In genomic region chr2:118696451-118697308, GRCm38 (mm10) we compare ENCODE assay signal across 9 mouse cellular contexts. TPM values are rescaled to one million over a fixed set of nuclear protein-coding genes. Genes with fewer than 3 reads are reported as not detected.
DNase-seq lines count a peak whose midpoint lies in the region; ATAC-seq and TF ChIP-seq lines count a peak whose summit lies in the region.
"Had no signal": no experiment of that assay in that cellular context is flagged by ENCODE, and none has a peak within 500 bp of the region (broad histone marks: within the 10 kb centered on the region; RNA-seq: fewer than 3 reads in every experiment).

No protein-coding gene starts in this region.

- H3K4me2 ChIP-seq in liver, embryonic 15.5 days, result peak overlapping the region; percentile 27
- H3K4me2 ChIP-seq in neural tube, embryonic 15.5 days, result no peak overlapping the region
- H3K4me2 ChIP-seq: limb, embryonic 15.5 days had no signal

- TF ChIP-seq CTCF in ES-Bruce4 (IDR thresholded peaks at IDR 0.05; ENCODE audit: low read depth, low read length), result no peak

- no peak for TF ChIP-seq EP300 in ES-Bruce4 (IDR thresholded peaks at IDR 0.05; ENCODE audit: insufficient read depth, low read depth, low read length)

- ATAC-seq in liver, embryonic 15.5 days (ENCODE audit: insufficient read depth), result 0 out of 2 replicates have a peak, but pooled peaks have one; percentile 13
- no peak for ATAC-seq in neural tube, embryonic 15.5 days (ENCODE audit: low FRiP score)

- no peaks in the 10 kb centered on the region for H3K9me3 ChIP-seq in ES-Bruce4 (replicated peaks; ENCODE audit: control insufficient read depth, insufficient read depth, low read length, poor library complexity, severe bottlenecking)
- H3K9me3 ChIP-seq in liver, embryonic 15.5 days (replicated peaks), result no peaks in the 10 kb centered on the region
- no peaks in the 10 kb centered on the region for H3K9me3 ChIP-seq in neural tube, embryonic 15.5 days (replicated peaks)
- H3K9me3 ChIP-seq: limb, embryonic 15.5 days had no signal

- no peak overlapping the region for H3K27ac ChIP-seq in ES-Bruce4 (ENCODE audit: insufficient read depth, low read length)
- H3K27ac ChIP-seq in liver, embryonic 15.5 days (replicated peaks), result no peak overlapping the region
- no peak overlapping the region for H3K27ac ChIP-seq in neural tube, embryonic 15.5 days (replicated peaks)
- H3K27ac ChIP-seq: limb, embryonic 15.5 days had no signal

- no peak overlapping the region for H3K9ac ChIP-seq in ES-Bruce4 (ENCODE audit: low read depth, poor library complexity, severe bottlenecking)
- no peak overlapping the region for H3K9ac ChIP-seq in liver, embryonic 15.5 days
- H3K9ac ChIP-seq in neural tube, embryonic 15.5 days (replicated peaks), result no peak overlapping the region
- H3K9ac ChIP-seq: limb, embryonic 15.5 days had no signal

- H3K4me3 ChIP-seq in ES-Bruce4 (ENCODE audit: low read depth, low read length), result peak overlapping the region; percentile 10; the same call in 1 of the 2 replicates
- H3K4me3 ChIP-seq in liver, embryonic 15.5 days (replicated peaks), result no peak overlapping the region
- no peak overlapping the region for H3K4me3 ChIP-seq in neural tube, embryonic 15.5 days (replicated peaks)
- H3K4me3 ChIP-seq: limb, embryonic 15.5 days had no signal

- DNase-seq in cerebellum, adult 9-11 months, result peak; percentile 21
- no peak for DNase-seq in cerebellum, adult 9-10 months
- DNase-seq in kidney, postnatal 10 days, result peak; percentile 57
- DNase-seq in kidney, adult 9 months, result no peak
- no peak for DNase-seq in right cerebral cortex, adult 18-20 months

- no peak for TF ChIP-seq POLR2A in ES-Bruce4 (IDR thresholded peaks at IDR 0.05; ENCODE audit: insufficient read depth, low read length)

- no peaks in the 10 kb centered on the region for H3K4me1 ChIP-seq in ES-Bruce4 (ENCODE audit: control insufficient read depth, insufficient read depth, low read length)
- H3K4me1 ChIP-seq in liver, embryonic 15.5 days (replicated peaks), result peaks cover 24% of the 10 kb centered on the region
- peaks cover 34% of the 10 kb centered on the region for H3K4me1 ChIP-seq in neural tube, embryonic 15.5 days

- H3K36me3 ChIP-seq in ES-Bruce4 (ENCODE audit: control insufficient read depth, insufficient read depth, low read length, poor library complexity, severe bottlenecking), result no peaks in the 10 kb centered on the region
- no peaks in the 10 kb centered on the region for H3K36me3 ChIP-seq in liver, embryonic 15.5 days (replicated peaks)
- H3K36me3 ChIP-seq in neural tube, embryonic 15.5 days, result peaks cover 21% of the 10 kb centered on the region
- H3K36me3 ChIP-seq: limb, embryonic 15.5 days had no signal

- H3K27me3 ChIP-seq in ES-Bruce4 (ENCODE audit: control insufficient read depth, insufficient read depth, low read length, poor library complexity, severe bottlenecking), result peaks cover 13% of the 10 kb centered on the region
- H3K27me3 ChIP-seq in liver, embryonic 15.5 days, result peaks cover 70% of the 10 kb centered on the region
- peaks cover 74% of the 10 kb centered on the region for H3K27me3 ChIP-seq in neural tube, embryonic 15.5 days (replicated peaks)

- 42% methylated on average over 21 of the region's 21 CpGs for WGBS in liver, embryonic 15.5 days (ENCODE audit: insufficient replicate concordance)
- 52% methylated on average over 21 of the region's 21 CpGs for WGBS in neural tube, embryonic 15.5 days

RNA-seq across cellular contexts. Expression of gene Ankrd63, which starts 7.1 kb away (rescaled TPM):
- polyA plus RNA-seq in ES-Bruce4 (2011; ENCODE audit: insufficient read depth, insufficient read length, low read depth, missing spikeins), result not detected in 2 replicates
- 0.07 and 0.08 TPM in 2 replicates for polyA plus RNA-seq in liver, embryonic 15.5 days (2015; fragmentation: Nextera tagmentation; extraction: Ambion mirVana)
- not detected in 2 replicates for polyA plus RNA-seq in neural tube, embryonic 15.5 days (2015; fragmentation: Nextera tagmentation; extraction: Ambion mirVana)

RNA-seq across cellular contexts. Expression of gene Plcb2, which starts 31.6 kb away (rescaled TPM):
- polyA plus RNA-seq in ES-Bruce4 (2011; ENCODE audit: insufficient read depth, insufficient read length, low read depth, missing spikeins), result not detected in 2 replicates
- polyA plus RNA-seq in liver, embryonic 15.5 days (2015; fragmentation: Nextera tagmentation; extraction: Ambion mirVana), result 2.3 and 2.9 TPM in 2 replicates
- polyA plus RNA-seq in neural tube, embryonic 15.5 days (2015; fragmentation: Nextera tagmentation; extraction: Ambion mirVana), result 1.0 and 2.2 TPM in 2 replicates

RNA-seq across cellular contexts. Expression of gene Pak6, which starts 33.6 kb away (rescaled TPM):
- 2.1 and 2.3 TPM in 2 replicates for polyA plus RNA-seq in ES-Bruce4 (2011; ENCODE audit: insufficient read depth, insufficient read length, low read depth, missing spikeins)
- 0.30 and 0.45 TPM in 2 replicates for polyA plus RNA-seq in liver, embryonic 15.5 days (2015; fragmentation: Nextera tagmentation; extraction: Ambion mirVana)
- polyA plus RNA-seq in neural tube, embryonic 15.5 days (2015; fragmentation: Nextera tagmentation; extraction: Ambion mirVana), result 40.2 and 42.4 TPM in 2 replicates

RNA-seq across cellular contexts. Expression of gene Inafm2, which starts 48.9 kb away (rescaled TPM):
- 3.6 and 3.8 TPM in 2 replicates for polyA plus RNA-seq in ES-Bruce4 (2011; ENCODE audit: insufficient read depth, insufficient read length, low read depth, missing spikeins)
- polyA plus RNA-seq in liver, embryonic 15.5 days (2015; fragmentation: Nextera tagmentation; extraction: Ambion mirVana), result 12.3 and 12.6 TPM in 2 replicates
- 22.0 and 23.5 TPM in 2 replicates for polyA plus RNA-seq in neural tube, embryonic 15.5 days (2015; fragmentation: Nextera tagmentation; extraction: Ambion mirVana)

Comparison
In these comparisons a context has a peak if more than half of its experiments do, and no peak if none do; other contexts are left out.
1. DNase-seq: peak in cerebellum, adult 9-11 months (single experiment) and kidney, postnatal 10 days (single experiment); none in cerebellum, adult 9-10 months (single experiment), kidney, adult 9 months (single experiment) and right cerebral cortex, adult 18-20 months (single experiment).
2. RNA of gene Pak6, which starts 33.6 kb away (polyA plus RNA-seq): 40.2 to 42.4 TPM in neural tube, embryonic 15.5 days; 2.1 to 2.3 TPM in ES-Bruce4 and 0.30 to 0.45 TPM in liver, embryonic 15.5 days; every median in the first group is over 10 times any median in the second.